Mouse (Mus musculus) neural tube, embryonic 14.5 days (tissue): ENCODE measurements around the gene Gm9774. TPM values are rescaled to one million over a fixed set of nuclear protein-coding genes. Genes with fewer than 3 reads are reported as not detected.

Experiments used
- ATAC-seq: fragments of 200-750 bp; cut with Nextera tagmentation; 2 replicates; pipeline ENCODE4 v1.8.0; 2017; ENCODE audit warnings: low read depth, mild to moderate bottlenecking, moderate TSS enrichment, moderate library complexity
- H3K27ac ChIP-seq: fragments of 300-500 bp; sonication (generic); 2 replicates; pipeline ENCODE4 v1.5.1; 2014; ENCODE audit warnings: low read depth, mild to moderate bottlenecking, control low read depth, low read length, moderate library complexity, mixed read lengths
- H3K27me3 ChIP-seq: fragments of 300-500 bp; sonication (generic); 2 replicates; pipeline ENCODE4 v1.6.1; 2014; ENCODE audit warnings: low read length; ENCODE audit not compliant: control insufficient read depth, insufficient read depth
- H3K36me3 ChIP-seq: fragments of 300-500 bp; sonication (generic); 2 replicates; pipeline ENCODE4 v1.6.1; 2014; ENCODE audit warnings: low read length, mixed read lengths; ENCODE audit not compliant: control insufficient read depth, insufficient read depth
- H3K4me1 ChIP-seq: fragments of 300-500 bp; sonication (generic); 2 replicates; pipeline ENCODE4 v1.6.1; 2014; ENCODE audit warnings: low read length; ENCODE audit not compliant: control insufficient read depth, insufficient read depth
- H3K4me2 ChIP-seq: fragments of 300-500 bp; sonication (generic); 2 replicates; pipeline ENCODE4 v1.6.1; 2014; ENCODE audit warnings: mild to moderate bottlenecking, low read depth, low read length, control low read depth
- H3K4me3 ChIP-seq: fragments of 300-500 bp; sonication (generic); 2 replicates; pipeline ENCODE4 v1.5.1; 2014; ENCODE audit warnings: low read depth, low read length, control low read depth, mixed read lengths
- H3K9ac ChIP-seq: fragments of 300-500 bp; sonication (generic); replicated peaks from 2 replicates; pipeline ENCODE4 v1.6.1; 2014; ENCODE audit warnings: low read depth, mild to moderate bottlenecking, control low read depth, low read length, mixed read lengths
- H3K9me3 ChIP-seq: fragments of 300-500 bp; sonication (generic); 2 replicates; pipeline ENCODE4 v1.6.1; 2016; ENCODE audit warnings: low read length; ENCODE audit not compliant: control insufficient read depth
- WGBS: fragments of 180-500 bp; shearing (Covaris S2); extraction: QIAGEN DNeasy Blood & Tissue Kit; methylation state at CpG from one replicate; pipeline ENCODE4 v1.1.7; 2014; 5-methylcytosine and 5-hydroxymethylcytosine counted together
- polyA plus RNA-seq: library from polyadenylated mRNA; unstranded; fragments of >200 nt; fragmentation: Nextera tagmentation; extraction: Ambion mirVana; gene quantifications from 2 replicates; pipeline ENCODE4 v1.2.1, GENCODE M21; 2014

Gene Gm9774
- polyA plus RNA-seq: 5.1 and 7.9 TPM in 2 replicates

GRCm38 (mm10) chr3:92429323-92429722 is at the start of gene Gm9774:
TSS of gene Gm9774 (minus strand) at chr3:92429423.
- Histone ChIP-seq H3K9me3 (no peaks in the 10 kb centered on the region), H3K4me3 (no peak within 1 kb of the TSS), H3K27ac (no peak within 1 kb of the TSS), H3K4me2 (no peak within 1 kb of the TSS), H3K27me3 (no peaks in the 10 kb centered on the region), H3K9ac (no peak within 1 kb of the TSS), H3K36me3 (no peaks in the 10 kb centered on the region), H3K4me1 (no peaks in the 10 kb centered on the region)
- no peak for ATAC-seq
- 94% methylated on average over 6 of the region's 6 CpGs for WGBS

- Histone ChIP-seq H3K9me3 (no peaks in the 10 kb centered on the region), H3K27ac (no peak overlapping the region), H3K4me1 (no peaks in the 10 kb centered on the region), H3K27me3 (no peaks in the 10 kb centered on the region), H3K9ac (no peak overlapping the region), H3K4me3 (no peak overlapping the region), H3K36me3 (no peaks in the 10 kb centered on the region), H3K4me2 (no peak overlapping the region)
- ATAC-seq: no peak
- WGBS: 84% methylated on average over 2 of the region's 2 CpGs
These were observed 40.9 kb upstream of the Gm9774 start for GRCm38 (mm10) chr3:92470111-92470510.

- Histone ChIP-seq H3K27me3 (no peaks in the 10 kb centered on the region), H3K4me1 (no peaks in the 10 kb centered on the region), H3K9ac (no peak overlapping the region), H3K27ac (no peak overlapping the region), H3K9me3 (no peaks in the 10 kb centered on the region), H3K4me2 (no peak overlapping the region), H3K36me3 (no peaks in the 10 kb centered on the region), H3K4me3 (no peak overlapping the region)
- ATAC-seq: no peak
These were observed 38.2 kb upstream of the Gm9774 start for GRCm38 (mm10) chr3:92467424-92467823.

GRCm38 (mm10) chr3:92466576-92466975 is 37.4 kb upstream of the Gm9774 start:
- WGBS: 95% methylated on average over 1 of the region's 1 CpGs
- Histone ChIP-seq H3K4me3 (no peak overlapping the region), H3K36me3 (no peaks in the 10 kb centered on the region), H3K9me3 (no peaks in the 10 kb centered on the region), H3K27me3 (no peaks in the 10 kb centered on the region), H3K4me1 (no peaks in the 10 kb centered on the region), H3K4me2 (no peak overlapping the region), H3K27ac (no peak overlapping the region), H3K9ac (no peak overlapping the region)
- ATAC-seq: no peak

- WGBS: 72% methylated on average over 2 of the region's 2 CpGs
- no peak within 1 kb of the TSS for H3K4me2 ChIP-seq
- H3K4me1 ChIP-seq: no peaks in the 10 kb centered on the region
- H3K36me3 ChIP-seq: no peaks in the 10 kb centered on the region
- no peaks in the 10 kb centered on the region for H3K27me3 ChIP-seq
- no peak within 1 kb of the TSS for H3K9ac ChIP-seq
- no peak for ATAC-seq
- H3K9me3 ChIP-seq: no peaks in the 10 kb centered on the region
- H3K27ac ChIP-seq: no peak within 1 kb of the TSS
- H3K4me3 ChIP-seq: no peak within 1 kb of the TSS
These were observed 29.4 kb upstream of the Gm9774 start, which contains the start of gene Sprr3 for GRCm38 (mm10) chr3:92458620-92459019. TSS of gene Sprr3 (minus strand) at chr3:92458720.

GRCm38 (mm10) chr3:92455151-92455550 is 25.9 kb upstream of the Gm9774 start:
- Histone ChIP-seq H3K9me3 (no peaks in the 10 kb centered on the region), H3K4me3 (no peak overlapping the region), H3K27me3 (no peaks in the 10 kb centered on the region), H3K27ac (no peak overlapping the region), H3K4me1 (no peaks in the 10 kb centered on the region), H3K4me2 (no peak overlapping the region), H3K9ac (no peak overlapping the region), H3K36me3 (no peaks in the 10 kb centered on the region)
- whole genome bisulfite sequencing: 89% methylated on average over 5 of the region's 5 CpGs
- ATAC-seq: no peak

- no peaks in the 10 kb centered on the region for H3K4me1 ChIP-seq
- 89% methylated on average over 3 of the region's 3 CpGs for WGBS
These were observed 11.0 kb upstream of the Gm9774 start for GRCm38 (mm10) chr3:92440177-92440576.

GRCm38 (mm10) chr3:92438689-92439088 is 9.5 kb upstream of the Gm9774 start, which contains the start of gene Sprr1b:
TSS of gene Sprr1b (minus strand) at chr3:92438789.
- no peak within 1 kb of the TSS for H3K27ac ChIP-seq
- H3K9ac ChIP-seq: no peak within 1 kb of the TSS
- no peak within 1 kb of the TSS for H3K4me3 ChIP-seq
- no peak for ATAC-seq
- H3K27me3 ChIP-seq: no peaks in the 10 kb centered on the region
- H3K9me3 ChIP-seq: no peaks in the 10 kb centered on the region
- 96% methylated on average over 3 of the region's 3 CpGs for WGBS
- H3K36me3 ChIP-seq: no peaks in the 10 kb centered on the region
- no peaks in the 10 kb centered on the region for H3K4me1 ChIP-seq
- no peak within 1 kb of the TSS for H3K4me2 ChIP-seq

More at GRCm38 (mm10) chr3:92440177-92440576, 11.0 kb upstream of the Gm9774 start:
- no peak overlapping the region for H3K9ac ChIP-seq
- H3K9me3 ChIP-seq: no peaks in the 10 kb centered on the region
- ATAC-seq: no peak
- no peaks in the 10 kb centered on the region for H3K36me3 ChIP-seq
- no peak overlapping the region for H3K27ac ChIP-seq
- H3K4me3 ChIP-seq: no peak overlapping the region
- H3K4me2 ChIP-seq: no peak overlapping the region
- no peaks in the 10 kb centered on the region for H3K27me3 ChIP-seq

- Histone ChIP-seq H3K27me3 (no peaks in the 10 kb centered on the region), H3K9me3 (no peaks in the 10 kb centered on the region), H3K9ac (no peak within 1 kb of the TSS), H3K4me3 (no peak within 1 kb of the TSS), H3K27ac (no peak within 1 kb of the TSS), H3K36me3 (no peaks in the 10 kb centered on the region), H3K4me1 (no peaks in the 10 kb centered on the region), H3K4me2 (no peak within 1 kb of the TSS)
- WGBS: 91% methylated on average over 2 of the region's 2 CpGs
- no peak for ATAC-seq
These were observed 3.1 kb upstream of the Gm9774 start, which contains the start of gene Sprr2k for GRCm38 (mm10) chr3:92432282-92432681. TSS of gene Sprr2k (plus strand) at chr3:92432582.
